Mouse (Mus musculus): ENCODE data around the gene Rcn3.

DNA sequence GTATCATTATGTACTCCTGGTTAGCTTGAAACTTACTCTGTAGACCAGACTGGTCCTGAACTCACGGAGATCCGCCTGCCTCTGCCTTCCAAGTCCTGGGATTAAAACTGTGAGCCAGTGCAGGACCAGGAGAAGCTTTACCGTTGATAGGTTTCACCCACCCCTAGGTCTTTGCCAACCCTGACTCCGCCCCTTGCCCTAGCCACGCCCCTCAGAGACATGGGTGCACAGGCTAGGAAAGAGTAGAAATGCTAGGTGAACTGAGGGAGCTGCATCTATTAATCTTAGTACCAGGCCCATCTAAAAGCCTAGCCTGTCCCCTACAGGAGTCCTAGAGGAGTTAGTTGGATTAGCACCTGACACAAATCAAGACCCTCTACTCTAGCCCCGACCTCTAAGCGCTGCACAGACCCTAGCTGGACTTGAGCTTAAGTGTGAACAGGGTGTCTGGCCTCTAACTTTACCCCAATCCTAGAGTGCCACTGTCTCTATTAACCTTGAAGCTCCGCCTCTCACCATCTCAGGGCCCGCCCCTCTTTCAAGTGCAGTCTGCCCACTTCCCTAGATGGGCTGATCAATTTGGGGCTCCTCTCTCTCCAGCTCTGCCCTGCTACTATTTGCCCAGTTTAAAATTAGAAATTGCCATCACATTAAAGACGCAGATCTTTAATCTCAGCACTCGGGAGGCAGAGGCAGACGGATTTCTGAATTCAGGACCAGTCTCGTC is 1.6 kb downstream of the Rcn3 start:
- TF ChIP-seq MEF2A (IDR thresholded peaks at IDR 0.05; ENCODE audit: borderline replicate concordance, low read depth, low read length): no peak
- TF ChIP-seq MYC (IDR thresholded peaks at IDR 0.05; ENCODE audit: low read depth, low read length): no peak
- no peak for TF ChIP-seq E2F4 (IDR thresholded peaks at IDR 0.05; ENCODE audit: insufficient replicate concordance, low read depth, low read length)
- no peak for TF ChIP-seq EP300 (IDR thresholded peaks at IDR 0.05; ENCODE audit: low read length)
- no peak for TF ChIP-seq POLR2A (IDR thresholded peaks at IDR 0.05; ENCODE audit: low read depth, low read length)
- TF ChIP-seq CHD2 (IDR thresholded peaks at IDR 0.05; ENCODE audit: low read length): no peak
- TF ChIP-seq CTCF (conservative IDR thresholded peaks at IDR 0.05 in 1 of 2, IDR thresholded peaks at IDR 0.05 in 1 of 2; ENCODE audit: low read depth in 2 of 2, low read length in 2 of 2): no peak
- TF ChIP-seq ELF1 (IDR thresholded peaks at IDR 0.05; ENCODE audit: low read depth, low read length): no peak
- no peak for TF ChIP-seq NELFE (IDR thresholded peaks at IDR 0.05; ENCODE audit: low read depth, low read length)
- TF ChIP-seq NRF1 (IDR thresholded peaks at IDR 0.05; ENCODE audit: low read depth, low read length): no peak
- no peak for TF ChIP-seq ZC3H11A (IDR thresholded peaks at IDR 0.05; ENCODE audit: low read depth, low read length)
- TF ChIP-seq ZKSCAN1 (IDR thresholded peaks at IDR 0.05; ENCODE audit: borderline replicate concordance, low read depth, low read length): no peak
- TF ChIP-seq IRF4 (IDR thresholded peaks at IDR 0.05; ENCODE audit: low read depth, low read length): no peak
- TF ChIP-seq UBTF (IDR thresholded peaks at IDR 0.05; ENCODE audit: low read depth, low read length): no peak

All from CH12.LX (cell line).